Mouse (Mus musculus): ENCODE measurements around the gene Aqp1. TPM values are rescaled to one million over a fixed set of nuclear protein-coding genes. Genes with fewer than 3 reads are reported as not detected.

Aqp1 gene
- total and polyA plus RNA-seq, 3 experiments, result not detected

- H3K9ac ChIP-seq (ENCODE audit: insufficient read depth, low read depth), result no peak overlapping the region
- dilution Hi-C loops (cut with MboI; ENCODE audit: extremely low pct_ligation_motif_present, extremely low pct_unique_long_range_greater_than_20kb, low sequenced_read_pairs) (no loop called here), in situ Hi-C loops (cut with MboI; ENCODE audit: low pct_ligation_motif_present, low pct_unique_long_range_greater_than_20kb, low sequenced_read_pairs) (no loop called here)
- peaks cover 5% of the 10 kb centered on the region for H3K9me3 ChIP-seq (replicated peaks; ENCODE audit: low read length)
- TF ChIP-seq USF2 (conservative IDR thresholded peaks at IDR 0.05; ENCODE audit: low read depth, low read length) (no peak), POLR2AphosphoS2 (IDR thresholded peaks at IDR 0.05; ENCODE audit: low read depth, low read length) (no peak), SIN3A (IDR thresholded peaks at IDR 0.05; ENCODE audit: low read length) (no peak)
- no peak overlapping the region for H3K27ac ChIP-seq (ENCODE audit: insufficient read depth, low read depth)
- no peak overlapping the region for H3K4me3 ChIP-seq (replicated peaks in 1 of 3; ENCODE audit: low read depth in 2 of 3, low read length in 2 of 3, poor library complexity in 1 of 3)
- H3K4me1 ChIP-seq (ENCODE audit: control insufficient read depth in 1 of 2, insufficient read depth in 2 of 2), result no peaks in the 10 kb centered on the region
- H3K27me3 ChIP-seq (replicated peaks), result peaks cover 92% of the 10 kb centered on the region
- H3K4me2 ChIP-seq (ENCODE audit: insufficient read depth, low read depth, poor library complexity, severe bottlenecking), result no peak overlapping the region
- DNase-seq (ENCODE audit: extremely low read depth), result no peak
- no peaks in the 10 kb centered on the region for H3K36me3 ChIP-seq (replicated peaks in 1 of 2; ENCODE audit: control insufficient read depth in 1 of 2, insufficient read depth in 1 of 2, low read length in 1 of 2)
- H3K79me2 ChIP-seq (replicated peaks; ENCODE audit: control insufficient read depth, extremely low read depth, insufficient read depth, poor library complexity, severe bottlenecking), result no peaks in the 10 kb centered on the region
Observed at GRCm38 (mm10) chr6:55347711-55348571, 11.7 kb downstream of the Aqp1 start.

GRCm38 (mm10) chr6:55349231-55349630, 13.0 kb downstream of the Aqp1 start:
- Histone ChIP-seq H3K36me3 (replicated peaks in 1 of 2; ENCODE audit: control insufficient read depth in 1 of 2, insufficient read depth in 1 of 2, low read length in 1 of 2) (no peaks in the 10 kb centered on the region), H3K4me1 (ENCODE audit: control insufficient read depth in 1 of 2, insufficient read depth in 2 of 2) (no peaks in the 10 kb centered on the region), H3K79me2 (replicated peaks; ENCODE audit: control insufficient read depth, extremely low read depth, insufficient read depth, poor library complexity, severe bottlenecking) (no peaks in the 10 kb centered on the region), H3K4me3 (replicated peaks in 1 of 3; ENCODE audit: low read depth in 2 of 3, low read length in 2 of 3, poor library complexity in 1 of 3) (no peak overlapping the region), H3K9ac (ENCODE audit: insufficient read depth, low read depth) (no peak overlapping the region), H3K9me3 (replicated peaks; ENCODE audit: low read length) (peaks cover 5% of the 10 kb centered on the region), H3K27ac (ENCODE audit: insufficient read depth, low read depth) (no peak overlapping the region), H3K27me3 (replicated peaks) (peaks cover 91% of the 10 kb centered on the region), H3K4me2 (ENCODE audit: insufficient read depth, low read depth, poor library complexity, severe bottlenecking) (no peak overlapping the region)
- dilution Hi-C loops (cut with MboI; ENCODE audit: extremely low pct_ligation_motif_present, extremely low pct_unique_long_range_greater_than_20kb, low sequenced_read_pairs) (no loop called here), in situ Hi-C loops (cut with MboI; ENCODE audit: low pct_ligation_motif_present, low pct_unique_long_range_greater_than_20kb, low sequenced_read_pairs) (no loop called here)
- no peak for DNase-seq (ENCODE audit: extremely low read depth)
- TF ChIP-seq IRF4 (IDR thresholded peaks at IDR 0.05; ENCODE audit: low read depth, low read length) (no peak), TBP (conservative IDR thresholded peaks at IDR 0.05; ENCODE audit: low read depth, low read length) (no peak), MEF2A (IDR thresholded peaks at IDR 0.05; ENCODE audit: borderline replicate concordance, low read depth, low read length) (no peak), E2F4 (IDR thresholded peaks at IDR 0.05; ENCODE audit: insufficient replicate concordance, low read depth, low read length) (no peak), ELF1 (IDR thresholded peaks at IDR 0.05; ENCODE audit: low read depth, low read length) (no peak), JUND (conservative IDR thresholded peaks at IDR 0.05; ENCODE audit: low read depth, low read length) (no peak), GABPA (IDR thresholded peaks at IDR 0.05; ENCODE audit: insufficient replicate concordance, low read depth, low read length) (no peak), POLR2A (IDR thresholded peaks at IDR 0.05; ENCODE audit: low read depth, low read length) (no peak), MAZ (IDR thresholded peaks at IDR 0.05; ENCODE audit: low read depth, low read length) (no peak), CHD1 (IDR thresholded peaks at IDR 0.05; ENCODE audit: low read depth, low read length) (no peak), CTCF (conservative IDR thresholded peaks at IDR 0.05 in 1 of 2, IDR thresholded peaks at IDR 0.05 in 1 of 2; ENCODE audit: low read depth in 2 of 2, low read length in 2 of 2) (no peak)

All from CH12.LX (cell line).